Mouse (Mus musculus) layer of hippocampus, adult 8-10 months (tissue): ENCODE data around the gene Sf3a2. TPM values are rescaled to one million over a fixed set of nuclear protein-coding genes. Genes with fewer than 3 reads are reported as not detected.
"Not testable (repeated sequence)": the region's sequence is repeated elsewhere in the genome, so short reads cannot be mapped to it uniquely, and the experiment has no call there.

Experiments used
- DNase-seq, 2 experiments: peaks; one replicate each; pipeline ENCODE4 v3.0.0; 2022; ENCODE audit warnings: low spot score in 2 of 2
- total RNA-seq, 4 experiments: library from RNA; stranded (reverse); gene quantifications; 2 replicates each; pipeline ENCODE4 v1.2.4; 2022

The Sf3a2 gene
- total RNA-seq, 4 experiments from 2014 or later: 43.3 to 60.0 (median 50.2) TPM

- DNase-seq: no peak
Measured at GRCm38 (mm10) chr10:80802996-80803395, 5.0 kb downstream of the Sf3a2 start.

- DNase-seq: no peak
Measured at GRCm38 (mm10) chr10:80804340-80804739, 6.3 kb downstream of the Sf3a2 start.

GRCm38 (mm10) chr10:80804916-80805315, 6.9 kb downstream of the Sf3a2 start, which contains the start of gene Amh:
Gene Amh, plus strand, starts transcription at chr10:80805243.
- DNase-seq: no peak

GRCm38 (mm10) chr10:80805322-80805721, 7.3 kb downstream of the Sf3a2 start:
- no peak for DNase-seq

DNA sequence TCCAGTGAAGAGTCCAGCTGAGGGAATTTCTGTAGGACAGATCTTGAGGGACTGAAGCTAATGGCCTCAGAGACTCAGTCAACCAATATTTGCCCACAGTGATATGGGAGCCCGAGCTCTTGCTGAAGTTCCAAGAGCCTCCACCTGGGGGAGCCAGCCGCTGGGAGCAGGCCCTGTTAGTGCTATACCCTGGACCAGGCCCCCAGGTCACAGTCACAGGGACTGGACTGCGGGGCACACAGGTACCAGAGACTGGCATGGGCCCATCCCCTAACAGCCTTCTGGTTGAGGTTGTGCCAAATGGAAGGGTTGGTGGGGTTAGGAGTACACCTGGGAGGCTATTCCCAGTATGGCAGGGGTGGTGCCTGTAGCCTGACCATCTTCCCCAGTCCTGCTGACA, 7.9 kb downstream of the Sf3a2 start:
- peak in 1 of 2 experiments; percentile 78 for DNase-seq

DNA sequence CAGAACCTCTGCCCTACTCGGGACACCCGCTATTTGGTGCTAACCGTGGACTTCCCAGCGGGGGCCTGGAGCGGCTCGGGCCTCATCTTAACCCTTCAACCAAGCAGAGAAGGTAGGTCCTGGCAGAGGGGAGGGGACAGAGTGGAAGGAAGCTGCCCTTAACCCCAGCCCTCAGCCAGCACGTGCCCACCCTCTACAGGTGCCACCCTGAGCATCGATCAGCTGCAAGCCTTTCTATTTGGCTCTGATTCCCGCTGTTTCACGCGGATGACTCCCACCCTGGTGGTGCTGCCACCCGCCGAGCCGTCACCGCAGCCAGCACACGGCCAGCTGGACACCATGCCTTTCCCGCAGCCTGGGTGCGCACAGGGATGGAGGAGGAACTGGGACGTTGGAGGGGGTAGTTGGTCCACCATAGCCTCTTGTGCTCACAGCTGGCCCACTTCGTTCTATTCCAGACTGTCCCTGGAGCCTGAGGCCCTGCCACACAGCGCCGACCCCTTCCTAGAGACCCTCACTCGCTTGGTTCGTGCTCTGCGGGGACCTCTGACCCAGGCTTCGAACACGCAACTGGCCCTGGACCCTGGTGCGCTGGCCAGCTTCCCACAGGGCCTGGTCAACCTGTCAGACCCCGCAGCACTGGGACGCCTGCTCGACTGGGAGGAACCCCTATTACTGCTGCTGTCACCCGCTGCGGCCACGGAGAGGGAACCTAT, 8.5 kb downstream of the Sf3a2 start:
- no peak for DNase-seq

DNA sequence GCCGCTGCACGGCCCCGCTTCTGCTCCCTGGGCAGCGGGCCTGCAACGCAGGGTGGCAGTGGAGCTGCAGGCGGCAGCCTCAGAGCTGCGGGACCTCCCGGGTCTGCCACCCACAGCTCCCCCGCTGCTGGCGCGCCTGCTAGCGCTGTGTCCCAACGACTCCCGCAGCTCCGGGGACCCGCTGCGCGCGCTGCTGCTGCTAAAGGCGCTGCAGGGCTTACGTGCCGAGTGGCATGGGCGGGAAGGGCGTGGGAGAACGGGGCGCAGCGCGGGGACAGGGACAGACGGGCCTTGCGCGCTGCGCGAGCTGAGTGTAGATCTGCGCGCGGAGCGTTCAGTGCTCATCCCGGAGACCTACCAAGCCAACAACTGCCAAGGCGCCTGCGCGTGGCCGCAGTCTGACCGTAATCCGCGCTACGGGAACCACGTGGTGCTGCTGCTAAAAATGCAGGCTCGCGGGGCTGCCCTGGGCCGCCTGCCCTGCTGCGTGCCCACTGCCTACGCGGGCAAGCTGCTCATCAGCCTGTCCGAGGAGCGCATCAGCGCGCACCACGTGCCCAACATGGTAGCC, 9.1 kb downstream of the Sf3a2 start:
- peak; percentile 88 to 89 for DNase-seq

DNA sequence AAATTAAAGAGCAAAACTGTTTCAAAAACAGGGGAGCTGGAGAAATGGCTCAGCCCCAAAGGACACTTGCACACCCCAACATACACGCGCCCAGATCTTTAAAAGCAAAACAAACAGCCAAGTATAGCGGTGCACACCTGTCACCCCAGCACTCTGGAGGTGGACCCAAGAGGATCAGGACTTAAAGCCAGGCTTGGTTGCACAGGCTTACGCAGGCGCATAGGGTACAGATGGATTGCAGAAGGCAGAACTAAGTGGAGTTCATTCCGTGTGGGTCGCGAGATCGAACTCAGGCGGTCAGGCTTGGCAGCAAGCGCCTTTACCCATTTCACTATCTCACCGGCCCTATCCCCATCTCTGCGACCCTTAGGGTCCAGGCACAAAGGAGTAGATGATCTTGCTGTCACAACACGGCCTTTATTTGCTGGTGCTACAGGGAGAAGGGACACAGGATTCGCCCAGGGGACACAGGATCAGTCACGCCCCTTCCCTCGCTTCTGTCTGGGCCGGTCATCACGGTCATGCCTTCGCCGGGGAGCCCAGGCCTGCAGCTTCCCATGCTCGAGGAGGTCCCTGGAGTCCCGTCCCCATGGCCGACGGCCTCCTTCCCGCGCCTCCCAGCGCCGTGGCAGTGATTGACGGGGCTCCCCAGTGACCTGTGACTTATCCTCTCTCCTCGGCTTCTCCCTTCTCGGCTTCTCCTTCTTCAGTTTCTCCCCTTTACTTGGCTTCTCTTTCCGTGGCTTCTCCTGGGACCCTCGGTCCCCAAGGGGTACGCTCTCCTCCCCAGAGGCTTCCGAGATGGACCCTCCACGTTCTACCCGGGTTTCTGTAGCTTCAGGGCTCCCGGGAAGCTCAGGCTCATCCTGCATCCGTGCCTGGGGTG, 10.3 kb downstream of the Sf3a2 start:
- no peak for DNase-seq

DNA sequence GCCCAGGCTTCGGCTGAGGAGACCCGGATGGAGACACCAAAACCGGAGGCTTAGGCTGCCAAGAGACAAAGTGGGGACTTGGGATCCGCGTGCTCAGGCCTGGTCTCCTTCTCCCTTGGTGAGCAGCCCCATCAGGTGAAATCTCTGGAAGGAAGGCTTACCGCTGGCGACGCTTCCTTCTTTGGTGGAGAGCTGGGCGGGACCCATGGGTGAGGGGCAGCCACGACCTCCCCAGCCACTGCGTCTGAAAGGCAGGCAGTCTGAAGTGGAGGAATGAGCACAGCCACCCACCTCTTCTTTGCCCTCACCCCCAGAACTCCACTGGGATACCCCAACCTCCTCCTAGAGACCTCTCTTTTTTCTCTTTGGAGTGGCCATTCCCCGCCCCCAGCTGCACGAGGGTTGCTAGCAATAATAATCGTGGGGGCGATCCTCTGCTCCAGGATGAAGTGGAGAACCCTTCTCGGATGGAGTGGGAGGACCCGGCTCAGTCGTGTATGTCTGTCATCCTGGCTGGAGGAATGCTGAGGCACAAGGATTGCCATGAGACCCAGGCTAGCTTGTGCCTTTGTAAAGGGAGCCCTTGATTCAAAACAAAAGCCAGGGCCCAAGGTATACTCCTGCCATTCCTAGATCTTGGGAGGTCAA, 11.1 kb downstream of the Sf3a2 start:
- no peak for DNase-seq

GRCm38 (mm10) chr10:80810084-80810483, 12.1 kb downstream of the Sf3a2 start:
- no peak for DNase-seq

- no peak for DNase-seq
Measured at GRCm38 (mm10) chr10:80812391-80813041, 14.5 kb downstream of the Sf3a2 start.

DNA sequence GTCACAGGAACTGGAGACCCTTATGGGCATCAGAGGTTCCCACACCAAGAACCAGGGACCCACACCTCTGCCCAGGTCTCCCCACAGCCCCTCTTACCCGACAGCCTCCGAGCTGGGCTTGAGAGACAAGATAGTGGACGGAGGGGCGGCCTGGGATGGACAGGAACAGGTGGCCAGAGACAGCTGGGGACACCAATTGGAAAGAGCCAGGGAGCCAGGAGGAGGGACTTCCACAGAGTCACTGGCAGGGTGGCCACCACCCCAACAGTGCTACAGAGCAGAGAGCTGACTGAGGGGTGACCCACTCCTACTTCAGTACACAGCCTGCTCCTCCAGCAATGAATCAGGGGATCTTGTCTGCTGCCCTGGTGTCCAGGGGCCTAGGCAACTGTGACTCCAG, 15.4 kb downstream of the Sf3a2 start, which contains the start of gene Jsrp1:
TSS of gene Jsrp1 (minus strand) at position 133 of the 400 bp plus-strand sequence.
- no peak for DNase-seq

- DNase-seq: no peak
Measured at GRCm38 (mm10) chr10:80814800-80815199, 16.8 kb downstream of the Sf3a2 start.

DNA sequence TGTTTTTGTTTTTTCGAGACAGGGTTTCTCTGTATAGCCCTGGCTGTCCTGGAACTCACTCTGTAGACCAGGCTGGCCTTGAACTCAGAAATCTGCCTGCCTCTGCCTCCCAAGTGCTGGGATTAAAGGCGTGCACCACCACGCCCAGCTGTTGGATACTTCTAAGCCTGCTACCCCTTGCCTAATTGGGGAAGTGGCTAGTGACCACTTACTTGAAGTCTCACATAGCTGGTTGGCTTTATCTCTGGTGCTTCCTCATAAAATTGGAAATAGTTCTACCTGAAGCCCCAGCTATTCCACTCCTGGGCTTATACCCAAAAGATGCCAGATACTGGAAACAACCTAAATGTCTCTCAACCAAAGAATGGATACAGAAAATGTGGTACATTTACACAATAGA, 18.3 kb downstream of the Sf3a2 start:
- DNase-seq: not testable (repeated sequence)

DNA sequence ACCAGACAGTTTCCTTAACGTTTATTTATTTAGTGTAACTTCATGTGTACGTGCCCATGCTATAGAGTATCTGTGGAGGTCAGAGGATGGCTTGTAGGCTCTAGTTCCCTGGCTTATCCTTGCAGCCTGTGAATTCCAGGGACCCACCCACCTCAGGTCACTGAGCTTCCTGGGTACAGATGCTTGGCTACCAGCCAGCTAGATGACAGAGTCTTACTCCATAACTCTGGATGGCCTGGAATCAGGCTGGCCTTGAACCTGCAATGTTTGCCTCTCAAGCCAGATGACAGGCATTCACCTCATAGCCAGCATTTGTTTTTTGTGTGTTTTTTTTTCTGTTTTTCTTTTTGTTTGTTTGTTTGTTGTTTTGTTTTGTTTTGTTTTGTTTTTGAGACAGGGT, 19.2 kb downstream of the Sf3a2 start:
- no peak for DNase-seq

DNA sequence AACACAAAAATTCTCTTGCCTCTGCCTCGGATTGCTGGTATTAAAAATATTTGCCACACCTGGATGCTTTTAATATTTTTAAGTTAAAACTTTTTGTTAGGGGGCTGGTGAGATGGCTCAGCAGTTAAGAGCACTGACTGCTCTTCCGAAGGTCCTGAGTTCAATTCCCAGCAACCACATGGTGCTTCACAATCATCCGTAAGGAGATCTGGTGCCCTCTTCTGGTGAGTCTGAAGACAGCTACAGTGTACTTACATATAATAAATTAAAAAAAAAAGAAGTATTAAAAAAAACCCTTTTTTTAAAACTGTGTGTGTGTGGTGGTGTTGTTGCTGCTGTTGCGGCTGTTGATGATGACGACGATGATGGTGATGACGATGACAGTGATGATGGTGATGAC, 20.0 kb downstream of the Sf3a2 start:
- not testable (repeated sequence) for DNase-seq

DNA sequence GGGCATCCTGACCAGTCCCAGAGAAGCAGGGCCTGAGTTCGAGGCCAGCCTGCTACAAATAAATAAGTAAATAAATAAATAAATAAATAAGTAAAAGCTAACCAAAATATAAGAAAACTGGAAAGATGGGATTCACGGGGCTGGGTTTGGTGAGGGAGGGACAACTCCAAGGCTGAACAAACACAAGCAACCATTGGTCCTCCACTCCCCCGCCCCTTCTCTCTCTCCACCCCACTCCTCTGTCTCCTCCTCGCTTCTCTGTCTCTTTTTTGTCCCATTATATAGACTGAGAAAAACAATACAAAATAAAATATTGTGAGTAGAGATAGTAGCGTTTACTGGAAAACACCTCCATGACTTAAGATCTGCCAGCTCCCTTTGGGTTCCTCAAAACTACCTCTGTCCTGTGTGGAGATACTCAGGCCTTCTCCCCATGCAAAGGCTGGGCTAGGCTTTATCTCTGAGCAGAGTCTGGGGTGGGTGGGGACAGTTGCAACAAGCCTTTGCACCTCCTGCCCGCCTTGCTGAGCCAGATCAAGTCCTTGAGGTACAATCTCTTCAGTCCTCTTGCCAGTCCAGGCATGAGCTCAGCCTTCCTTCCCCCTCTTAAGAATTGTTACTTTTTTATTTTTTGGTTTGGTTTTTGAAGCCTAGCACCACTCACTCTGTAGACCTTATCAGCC, 20.7 kb downstream of the Sf3a2 start:
- no peak for DNase-seq

DNA sequence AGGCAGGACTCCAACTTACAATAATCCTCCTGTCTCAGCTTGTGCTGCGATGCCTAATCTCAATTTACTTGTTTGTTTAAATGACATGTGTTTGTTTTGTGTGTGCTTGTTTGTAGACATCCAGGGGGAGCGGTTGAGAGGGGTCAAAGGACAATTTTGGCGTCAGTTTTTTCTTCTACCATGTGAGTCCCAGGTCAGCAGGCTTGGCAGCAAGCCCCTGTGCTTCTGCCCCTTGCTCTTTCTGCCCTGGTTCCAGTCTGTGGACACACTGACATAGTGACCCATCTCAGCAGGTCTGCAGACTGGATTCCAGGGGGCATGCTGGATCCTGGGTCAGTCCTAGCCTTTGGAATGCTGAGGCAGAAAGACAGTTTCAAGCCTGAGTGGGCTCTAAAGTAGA, 21.4 kb downstream of the Sf3a2 start:
- DNase-seq: no peak

- DNase-seq: no peak
Measured at GRCm38 (mm10) chr10:80821991-80822390, 24.0 kb downstream of the Sf3a2 start.

DNA sequence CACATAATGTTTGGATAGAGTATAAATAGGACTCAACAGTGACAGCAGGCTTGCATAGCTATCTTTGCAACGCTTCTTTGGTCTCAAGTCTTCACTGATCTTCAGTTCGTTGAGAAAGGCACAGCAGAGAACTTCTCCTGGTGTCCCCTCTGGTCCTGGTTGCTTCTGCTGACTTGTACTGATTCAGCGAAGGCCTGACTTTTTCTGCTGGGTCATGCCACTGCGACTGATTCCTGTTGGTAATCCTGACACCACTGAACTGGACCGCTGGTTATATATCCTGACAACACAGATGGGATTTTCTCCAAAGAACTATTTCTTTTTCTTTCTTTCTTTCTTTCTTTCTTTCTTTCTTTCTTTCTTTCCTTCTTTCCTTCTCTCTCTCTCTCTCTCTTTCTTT, 24.5 kb downstream of the Sf3a2 start:
- no peak for DNase-seq

DNA sequence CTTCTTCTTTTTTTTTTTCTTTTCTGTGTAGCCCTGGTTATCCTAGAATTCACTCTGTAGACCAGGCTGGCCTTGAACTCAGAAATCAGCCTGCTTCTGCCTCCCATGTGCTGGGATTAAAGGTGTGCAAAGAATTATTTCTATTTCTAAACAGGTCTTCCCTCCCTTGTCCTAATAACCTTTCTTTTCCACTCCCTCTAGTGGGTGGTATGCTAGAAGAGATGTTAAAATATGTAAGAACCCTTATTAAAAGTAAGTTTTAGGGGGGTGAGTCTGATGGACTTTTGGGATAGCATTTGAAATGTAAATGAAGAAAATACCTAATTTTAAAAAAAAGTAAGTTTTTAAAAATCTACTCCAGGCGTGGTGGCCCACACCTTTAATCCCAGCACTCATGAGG, 25.3 kb downstream of the Sf3a2 start:
- no peak for DNase-seq
